Mouse (Mus musculus): ENCODE measurements around the gene Pik3r1. TPM values are rescaled to one million over a fixed set of nuclear protein-coding genes. Genes with fewer than 3 reads are reported as not detected.

Pik3r1 gene
- polyA plus RNA-seq, 1 experiment from 2014 or later: 16.6 TPM

GRCm38 (mm10) chr13:101746012-101746595 lies 21.9 kb downstream of the Pik3r1 start:
- Histone ChIP-seq H3K9ac (ENCODE audit: low read depth, low read length) (no peak overlapping the region), H3K4me2 (no peak overlapping the region), H3K27ac (ENCODE audit: low read depth, low read length) (no peak overlapping the region), H3K4me3 (ENCODE audit: low read depth, low read length) (no peak overlapping the region), H3K36me3 (ENCODE audit: control insufficient read depth, insufficient read depth, low read length) (no peaks in the 10 kb centered on the region), H3K4me1 (ENCODE audit: control insufficient read depth, insufficient read depth, low read length) (0 out of 2 replicates have a peak, but pooled peaks cover 2% of the 10 kb centered on the region), H3K27me3 (ENCODE audit: control insufficient read depth, insufficient read depth, low read length) (no peaks in the 10 kb centered on the region), H3K9me3 (replicated peaks; ENCODE audit: control insufficient read depth, low read length) (no peaks in the 10 kb centered on the region)
- 82% methylated on average over 8 of the region's 8 CpGs for WGBS (ENCODE audit: insufficient replicate concordance)
- ATAC-seq (replicated peaks; ENCODE audit: insufficient number of reproducible peaks, low FRiP score, low TSS enrichment): no peak

GRCm38 (mm10) chr13:101744943-101745342 lies 23.1 kb downstream of the Pik3r1 start:
- Histone ChIP-seq H3K27me3 (ENCODE audit: control insufficient read depth, insufficient read depth, low read length) (no peaks in the 10 kb centered on the region), H3K36me3 (ENCODE audit: control insufficient read depth, insufficient read depth, low read length) (no peaks in the 10 kb centered on the region)
- ATAC-seq (replicated peaks; ENCODE audit: insufficient number of reproducible peaks, low FRiP score, low TSS enrichment): no peak

GRCm38 (mm10) chr13:101744053-101744452 lies 24.0 kb downstream of the Pik3r1 start:
- WGBS (ENCODE audit: insufficient replicate concordance): 70% methylated on average over 2 of the region's 2 CpGs
- H3K4me3 ChIP-seq (ENCODE audit: low read depth, low read length): no peak overlapping the region
- 0 out of 2 replicates have a peak, but pooled peaks cover 2% of the 10 kb centered on the region for H3K4me1 ChIP-seq (ENCODE audit: control insufficient read depth, insufficient read depth, low read length)
- no peaks in the 10 kb centered on the region for H3K36me3 ChIP-seq (ENCODE audit: control insufficient read depth, insufficient read depth, low read length)
- H3K27me3 ChIP-seq (ENCODE audit: control insufficient read depth, insufficient read depth, low read length): no peaks in the 10 kb centered on the region
- no peak overlapping the region for H3K4me2 ChIP-seq
- H3K27ac ChIP-seq (ENCODE audit: low read depth, low read length): no peak overlapping the region
- no peak overlapping the region for H3K9ac ChIP-seq (ENCODE audit: low read depth, low read length)
- H3K9me3 ChIP-seq (replicated peaks; ENCODE audit: control insufficient read depth, low read length): no peaks in the 10 kb centered on the region
- no peak for ATAC-seq (replicated peaks; ENCODE audit: insufficient number of reproducible peaks, low FRiP score, low TSS enrichment)

More at GRCm38 (mm10) chr13:101744943-101745342, 23.1 kb downstream of the Pik3r1 start:
- Histone ChIP-seq H3K9ac (ENCODE audit: low read depth, low read length) (no peak overlapping the region), H3K27ac (ENCODE audit: low read depth, low read length) (no peak overlapping the region), H3K4me2 (no peak overlapping the region), H3K4me1 (ENCODE audit: control insufficient read depth, insufficient read depth, low read length) (0 out of 2 replicates have a peak, but pooled peaks cover 2% of the 10 kb centered on the region), H3K9me3 (replicated peaks; ENCODE audit: control insufficient read depth, low read length) (no peaks in the 10 kb centered on the region), H3K4me3 (ENCODE audit: low read depth, low read length) (no peak overlapping the region)
- WGBS (ENCODE audit: insufficient replicate concordance): 47% methylated on average over 5 of the region's 5 CpGs

GRCm38 (mm10) chr13:101743247-101743646 lies 24.8 kb downstream of the Pik3r1 start:
- Histone ChIP-seq H3K27ac (ENCODE audit: low read depth, low read length) (no peak overlapping the region), H3K4me1 (ENCODE audit: control insufficient read depth, insufficient read depth, low read length) (0 out of 2 replicates have a peak, but pooled peaks cover 2% of the 10 kb centered on the region), H3K27me3 (ENCODE audit: control insufficient read depth, insufficient read depth, low read length) (no peaks in the 10 kb centered on the region), H3K36me3 (ENCODE audit: control insufficient read depth, insufficient read depth, low read length) (no peaks in the 10 kb centered on the region), H3K4me3 (ENCODE audit: low read depth, low read length) (no peak overlapping the region), H3K9me3 (replicated peaks; ENCODE audit: control insufficient read depth, low read length) (no peaks in the 10 kb centered on the region), H3K4me2 (no peak overlapping the region), H3K9ac (ENCODE audit: low read depth, low read length) (no peak overlapping the region)
- 68% methylated on average over 7 of the region's 8 CpGs for WGBS (ENCODE audit: insufficient replicate concordance)
- ATAC-seq (replicated peaks; ENCODE audit: insufficient number of reproducible peaks, low FRiP score, low TSS enrichment): no peak

GRCm38 (mm10) chr13:101742596-101742995 lies 25.4 kb downstream of the Pik3r1 start:
- 47% methylated on average over 6 of the region's 6 CpGs for WGBS (ENCODE audit: insufficient replicate concordance)
- no peak overlapping the region for H3K4me2 ChIP-seq
- no peak overlapping the region for H3K9ac ChIP-seq (ENCODE audit: low read depth, low read length)
- H3K27me3 ChIP-seq (ENCODE audit: control insufficient read depth, insufficient read depth, low read length): no peaks in the 10 kb centered on the region
- 0 out of 2 replicates have a peak, but pooled peaks cover 2% of the 10 kb centered on the region for H3K4me1 ChIP-seq (ENCODE audit: control insufficient read depth, insufficient read depth, low read length)
- no peaks in the 10 kb centered on the region for H3K36me3 ChIP-seq (ENCODE audit: control insufficient read depth, insufficient read depth, low read length)
- H3K9me3 ChIP-seq (replicated peaks; ENCODE audit: control insufficient read depth, low read length): no peaks in the 10 kb centered on the region
- no peak overlapping the region for H3K4me3 ChIP-seq (ENCODE audit: low read depth, low read length)
- no peak for ATAC-seq (replicated peaks; ENCODE audit: insufficient number of reproducible peaks, low FRiP score, low TSS enrichment)
- H3K27ac ChIP-seq (ENCODE audit: low read depth, low read length): 0 out of 2 replicates have a peak overlapping the region, but pooled peaks have one; percentile 10

GRCm38 (mm10) chr13:101741530-101742309 lies 26.3 kb downstream of the Pik3r1 start:
- ATAC-seq (replicated peaks; ENCODE audit: insufficient number of reproducible peaks, low FRiP score, low TSS enrichment): no peak
- Histone ChIP-seq H3K9ac (ENCODE audit: low read depth, low read length) (no peak overlapping the region), H3K4me3 (ENCODE audit: low read depth, low read length) (no peak overlapping the region), H3K4me1 (ENCODE audit: control insufficient read depth, insufficient read depth, low read length) (0 out of 2 replicates have a peak, but pooled peaks cover 2% of the 10 kb centered on the region), H3K27ac (ENCODE audit: low read depth, low read length) (no peak overlapping the region), H3K27me3 (ENCODE audit: control insufficient read depth, insufficient read depth, low read length) (no peaks in the 10 kb centered on the region), H3K4me2 (no peak overlapping the region), H3K36me3 (ENCODE audit: control insufficient read depth, insufficient read depth, low read length) (no peaks in the 10 kb centered on the region), H3K9me3 (replicated peaks; ENCODE audit: control insufficient read depth, low read length) (no peaks in the 10 kb centered on the region)
- WGBS (ENCODE audit: insufficient replicate concordance): 82% methylated on average over 11 of the region's 11 CpGs

GRCm38 (mm10) chr13:101739732-101740381 lies 28.2 kb downstream of the Pik3r1 start:
- no peak for ATAC-seq (replicated peaks; ENCODE audit: insufficient number of reproducible peaks, low FRiP score, low TSS enrichment)
- Histone ChIP-seq H3K9me3 (replicated peaks; ENCODE audit: control insufficient read depth, low read length) (no peaks in the 10 kb centered on the region), H3K9ac (ENCODE audit: low read depth, low read length) (no peak overlapping the region), H3K4me2 (no peak overlapping the region), H3K4me3 (ENCODE audit: low read depth, low read length) (no peak overlapping the region), H3K27ac (ENCODE audit: low read depth, low read length) (no peak overlapping the region), H3K27me3 (ENCODE audit: control insufficient read depth, insufficient read depth, low read length) (no peaks in the 10 kb centered on the region), H3K36me3 (ENCODE audit: control insufficient read depth, insufficient read depth, low read length) (no peaks in the 10 kb centered on the region), H3K4me1 (ENCODE audit: control insufficient read depth, insufficient read depth, low read length) (0 out of 2 replicates have a peak, but pooled peaks cover 5% of the 10 kb centered on the region)
- WGBS (ENCODE audit: insufficient replicate concordance): 54% methylated on average over 4 of the region's 4 CpGs

- H3K27ac ChIP-seq (ENCODE audit: low read depth, low read length): no peak overlapping the region
- no peak overlapping the region for H3K4me2 ChIP-seq
- no peaks in the 10 kb centered on the region for H3K9me3 ChIP-seq (replicated peaks; ENCODE audit: control insufficient read depth, low read length)
- no peak overlapping the region for H3K9ac ChIP-seq (ENCODE audit: low read depth, low read length)
- H3K4me1 ChIP-seq (ENCODE audit: control insufficient read depth, insufficient read depth, low read length): 0 out of 2 replicates have a peak, but pooled peaks cover 3% of the 10 kb centered on the region
- H3K27me3 ChIP-seq (ENCODE audit: control insufficient read depth, insufficient read depth, low read length): no peaks in the 10 kb centered on the region
- 92% methylated on average over 6 of the region's 6 CpGs for WGBS (ENCODE audit: insufficient replicate concordance)
- H3K36me3 ChIP-seq (ENCODE audit: control insufficient read depth, insufficient read depth, low read length): no peaks in the 10 kb centered on the region
- H3K4me3 ChIP-seq (ENCODE audit: low read depth, low read length): no peak overlapping the region
- ATAC-seq (replicated peaks; ENCODE audit: insufficient number of reproducible peaks, low FRiP score, low TSS enrichment): no peak
These were observed 29.2 kb downstream of the Pik3r1 start for GRCm38 (mm10) chr13:101738769-101739168.

Data from heart, embryonic 11.5 days (tissue).